Mouse (Mus musculus): ENCODE results near the gene Ppp1r15a. TPM values are rescaled to one million over a fixed set of nuclear protein-coding genes. Genes with fewer than 3 reads are reported as not detected.
"Not testable (repeated sequence)": the region's sequence is repeated elsewhere in the genome, so short reads cannot be mapped to it uniquely, and the experiment has no call there.

Gene Ppp1r15a
- polyA plus RNA-seq, 1 experiment from 2014 or later = 14.3 TPM

DNA sequence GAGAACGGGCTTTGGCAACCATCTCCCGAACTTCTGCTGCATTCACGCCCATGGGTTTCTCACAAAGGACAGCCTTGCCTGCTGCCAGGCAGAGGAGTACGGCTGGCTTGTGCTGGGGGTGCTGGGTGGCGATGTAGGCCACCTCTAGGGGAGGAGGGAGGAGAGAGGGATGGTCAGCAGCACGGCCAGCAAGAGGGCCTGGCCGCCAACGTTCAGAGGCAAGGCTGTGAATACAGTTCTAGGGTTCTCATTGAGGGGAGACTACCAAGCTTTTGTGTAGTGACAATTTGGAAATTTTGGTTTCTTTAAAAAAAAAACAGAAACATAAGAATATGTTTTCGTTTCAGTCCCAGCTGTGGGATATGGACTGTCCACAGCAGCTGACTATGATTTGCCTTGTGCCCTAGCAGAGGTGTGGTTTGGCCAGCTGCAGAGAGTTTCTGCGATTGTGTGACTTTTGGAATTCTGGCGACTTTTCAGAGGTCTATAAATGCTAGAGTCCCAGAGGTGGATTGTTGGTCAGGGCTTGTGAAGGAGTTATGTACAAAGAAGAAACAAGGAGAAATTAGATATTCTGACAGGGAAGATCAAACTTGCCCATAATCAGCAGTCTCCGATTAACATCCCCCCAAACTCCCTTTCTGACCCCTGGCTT lies 39.2 kb downstream of the Ppp1r15a start, which contains the start of gene Gm45808:
Gm45808 (minus strand) TSS at position 51 of the 655 bp plus-strand sequence.
- no peak for ATAC-seq (ENCODE audit: low FRiP score)
- H3K4me3 ChIP-seq = no peak within 1 kb of the TSS; the same call in 1 of the 2 replicates
- 80% methylated on average over 12 of the region's 12 CpGs for WGBS
- no peaks in the 10 kb centered on the region for H3K9me3 ChIP-seq
- no peak within 1 kb of the TSS for H3K9ac ChIP-seq
- 0 out of 2 replicates have a peak within 1 kb of the TSS, but pooled peaks have one; percentile 66 for H3K4me2 ChIP-seq
- H3K27me3 ChIP-seq = no peaks in the 10 kb centered on the region
- peaks cover 1% of the 10 kb centered on the region; the same call in 1 of the 2 replicates for H3K36me3 ChIP-seq
- H3K4me1 ChIP-seq (replicated peaks) = peaks cover 25% of the 10 kb centered on the region
- no peak within 1 kb of the TSS for H3K27ac ChIP-seq

DNA sequence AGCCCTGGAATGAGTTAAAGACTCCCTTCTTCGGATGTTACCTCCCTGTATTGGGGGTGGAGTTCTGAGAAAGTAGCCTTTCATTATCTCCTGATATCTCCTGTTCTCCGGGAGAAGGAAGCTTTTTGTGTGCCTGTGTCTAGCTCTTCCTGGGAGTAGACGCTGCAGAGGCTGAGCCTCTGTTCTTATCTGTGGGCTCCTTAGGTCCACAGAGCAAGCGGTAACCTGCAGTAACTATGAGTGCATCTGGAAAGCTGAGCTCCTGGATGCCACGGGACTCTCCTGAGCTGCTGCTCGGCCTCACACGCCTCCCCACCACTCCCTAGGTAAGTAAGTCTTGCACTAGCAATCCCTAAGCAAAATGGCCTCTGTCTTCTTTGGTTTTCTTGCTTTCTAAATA lies 39.9 kb downstream of the Ppp1r15a start:
- no peak overlapping the region for H3K4me2 ChIP-seq
- H3K36me3 ChIP-seq = no peaks in the 10 kb centered on the region
- H3K9me3 ChIP-seq = no peaks in the 10 kb centered on the region
- H3K27me3 ChIP-seq = no peaks in the 10 kb centered on the region
- no peak for ATAC-seq (ENCODE audit: low FRiP score)
- peaks cover 23% of the 10 kb centered on the region for H3K4me1 ChIP-seq (replicated peaks)
- no peak overlapping the region for H3K4me3 ChIP-seq
- H3K27ac ChIP-seq = no peak overlapping the region
- 83% methylated on average over 7 of the region's 7 CpGs for WGBS
- H3K9ac ChIP-seq = no peak overlapping the region

DNA sequence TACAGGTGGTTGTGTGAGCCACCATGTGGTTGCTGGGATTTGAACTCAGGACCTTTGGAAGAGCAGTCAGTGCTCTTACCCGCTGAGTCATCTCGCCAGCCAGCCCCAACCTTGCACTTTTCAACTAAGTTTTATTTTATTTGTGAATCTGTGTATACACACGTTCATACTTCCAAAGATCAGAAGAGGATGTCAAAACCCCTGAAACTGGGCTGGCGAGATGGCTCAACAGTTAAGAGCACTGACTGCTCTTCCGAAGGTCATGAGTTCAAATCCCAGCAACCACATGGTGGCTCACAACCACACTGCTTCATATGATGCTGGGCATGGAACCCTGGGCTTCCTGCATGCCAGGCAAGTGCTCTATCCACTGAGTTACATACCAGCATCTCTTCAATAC lies 41.1 kb downstream of the Ppp1r15a start:
- not testable (repeated sequence) for H3K4me2 ChIP-seq; H3K9me3 ChIP-seq; H3K27ac ChIP-seq; H3K36me3 ChIP-seq; ATAC-seq (ENCODE audit: low FRiP score); H3K9ac ChIP-seq; H3K27me3 ChIP-seq; H3K4me3 ChIP-seq
- WGBS = 96% methylated on average over 5 of the region's 5 CpGs
- peaks cover 17% of the 10 kb centered on the region for H3K4me1 ChIP-seq (replicated peaks)

DNA sequence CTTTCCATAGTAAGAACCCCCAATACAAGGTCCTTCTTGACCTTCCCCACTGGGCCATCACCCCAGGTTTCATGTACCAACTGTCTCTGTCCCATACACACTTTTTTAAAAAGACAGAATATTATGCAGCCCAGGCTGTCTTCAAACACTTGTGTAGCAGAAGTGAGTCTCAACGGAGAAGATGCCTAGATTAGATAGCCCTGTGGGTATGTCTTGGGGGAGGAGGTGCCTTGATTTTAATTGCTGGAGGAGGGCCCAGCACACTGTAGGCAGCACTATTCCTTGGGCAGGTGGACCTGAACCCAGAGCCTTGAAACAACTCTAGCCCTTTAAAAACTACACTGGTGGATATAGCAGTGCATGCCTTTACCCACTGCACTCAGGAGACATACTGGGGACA lies 43.9 kb downstream of the Ppp1r15a start:
- H3K9ac ChIP-seq = no peak overlapping the region
- no peaks in the 10 kb centered on the region for H3K4me1 ChIP-seq (replicated peaks)
- no peak overlapping the region for H3K4me2 ChIP-seq
- no peak overlapping the region for H3K27ac ChIP-seq
- H3K36me3 ChIP-seq = no peaks in the 10 kb centered on the region
- no peaks in the 10 kb centered on the region for H3K9me3 ChIP-seq
- 93% methylated on average over 1 of the region's 1 CpGs for WGBS
- H3K27me3 ChIP-seq = no peaks in the 10 kb centered on the region
- no peak for ATAC-seq (ENCODE audit: low FRiP score)
- no peak overlapping the region for H3K4me3 ChIP-seq

DNA sequence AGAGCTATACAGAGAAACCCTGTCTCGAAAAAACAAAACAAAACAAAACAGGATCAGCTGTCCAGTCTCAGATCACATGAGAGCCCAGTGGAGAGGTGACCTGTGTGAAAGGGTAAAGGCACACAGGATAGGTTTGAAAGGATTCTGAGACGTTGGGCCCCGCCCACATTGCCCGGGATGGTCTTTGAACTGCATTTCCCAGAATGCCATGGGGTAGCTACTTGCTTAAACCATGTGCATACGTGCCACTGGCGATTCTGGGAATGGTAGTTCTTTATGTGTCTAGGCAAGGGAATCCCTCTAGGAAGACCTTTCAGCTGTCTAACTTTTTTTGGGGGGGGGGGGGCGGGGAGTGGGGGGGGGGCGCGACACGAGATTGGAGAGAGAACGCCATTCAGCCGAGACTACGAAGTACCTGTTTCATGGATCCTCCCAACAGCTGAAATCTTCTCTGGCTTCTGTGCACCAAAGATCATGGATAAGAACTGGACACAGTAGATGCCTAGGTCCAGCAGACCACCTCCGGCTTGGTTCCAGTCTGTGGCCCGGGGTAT lies 44.6 kb downstream of the Ppp1r15a start, which contains the start of gene Tulp2:
Tulp2 (plus strand) TSS at position 504 of the 554 bp plus-strand sequence.
- Histone ChIP-seq H3K9ac (no peak within 1 kb of the TSS), H3K4me2 (no peak within 1 kb of the TSS), H3K9me3 (no peaks in the 10 kb centered on the region), H3K27me3 (no peaks in the 10 kb centered on the region), H3K4me3 (no peak within 1 kb of the TSS), H3K27ac (no peak within 1 kb of the TSS), H3K36me3 (no peaks in the 10 kb centered on the region), H3K4me1 (replicated peaks) (no peaks in the 10 kb centered on the region)
- WGBS = 48% methylated on average over 15 of the region's 15 CpGs
- peak; percentile 73 for ATAC-seq (ENCODE audit: low FRiP score)

DNA sequence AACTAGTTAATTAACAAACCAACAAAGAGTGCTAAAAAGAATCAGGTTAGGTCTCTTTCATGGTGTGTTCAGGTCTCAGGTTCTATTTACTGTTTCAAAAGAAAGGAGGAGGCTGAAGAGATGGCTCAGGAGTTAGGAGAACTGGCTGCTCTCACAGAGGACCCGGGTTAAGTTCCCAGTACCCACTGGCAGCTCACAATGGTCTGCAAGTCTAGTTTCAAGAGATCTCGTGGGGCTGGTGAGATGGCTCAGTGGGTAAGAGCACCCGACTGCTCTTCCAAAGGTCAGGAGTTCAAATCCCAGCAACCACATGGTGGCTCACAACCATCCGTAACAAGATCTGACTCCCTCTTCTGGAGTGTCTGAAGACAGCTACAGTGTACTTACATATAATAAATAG lies 45.8 kb downstream of the Ppp1r15a start:
- not testable (repeated sequence) for H3K27me3 ChIP-seq; ATAC-seq (ENCODE audit: low FRiP score); H3K36me3 ChIP-seq; H3K4me2 ChIP-seq; H3K27ac ChIP-seq; H3K4me3 ChIP-seq; H3K9me3 ChIP-seq; H3K4me1 ChIP-seq (replicated peaks); H3K9ac ChIP-seq
- WGBS = 80% methylated on average over 4 of the region's 4 CpGs

DNA sequence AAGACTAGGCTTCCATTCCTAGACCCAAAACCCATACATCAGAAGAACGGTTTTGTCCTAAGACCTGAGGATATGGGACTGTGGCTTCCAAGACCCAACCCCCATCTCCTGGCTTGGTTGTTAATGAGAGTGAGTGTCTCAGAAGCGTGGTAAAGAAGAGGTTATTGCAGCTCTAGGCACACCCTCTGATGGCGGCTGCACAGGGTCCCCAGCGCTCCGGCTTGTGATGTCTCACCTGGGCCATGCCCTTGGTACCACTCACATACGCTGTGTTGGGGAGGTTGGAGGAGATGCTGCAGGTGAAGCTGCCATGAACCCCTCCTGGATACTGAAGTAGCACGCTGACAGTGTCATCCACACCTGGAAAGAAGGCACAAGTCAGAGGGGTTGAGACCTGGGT lies 47.3 kb downstream of the Ppp1r15a start:
- no peak overlapping the region for H3K4me3 ChIP-seq
- H3K36me3 ChIP-seq = no peaks in the 10 kb centered on the region
- H3K9me3 ChIP-seq = no peaks in the 10 kb centered on the region
- H3K4me2 ChIP-seq = no peak overlapping the region
- H3K27me3 ChIP-seq = no peaks in the 10 kb centered on the region
- 98% methylated on average over 7 of the region's 7 CpGs for WGBS
- no peak overlapping the region for H3K27ac ChIP-seq
- H3K9ac ChIP-seq = no peak overlapping the region
- no peak for ATAC-seq (ENCODE audit: low FRiP score)
- H3K4me1 ChIP-seq (replicated peaks) = no peaks in the 10 kb centered on the region

DNA sequence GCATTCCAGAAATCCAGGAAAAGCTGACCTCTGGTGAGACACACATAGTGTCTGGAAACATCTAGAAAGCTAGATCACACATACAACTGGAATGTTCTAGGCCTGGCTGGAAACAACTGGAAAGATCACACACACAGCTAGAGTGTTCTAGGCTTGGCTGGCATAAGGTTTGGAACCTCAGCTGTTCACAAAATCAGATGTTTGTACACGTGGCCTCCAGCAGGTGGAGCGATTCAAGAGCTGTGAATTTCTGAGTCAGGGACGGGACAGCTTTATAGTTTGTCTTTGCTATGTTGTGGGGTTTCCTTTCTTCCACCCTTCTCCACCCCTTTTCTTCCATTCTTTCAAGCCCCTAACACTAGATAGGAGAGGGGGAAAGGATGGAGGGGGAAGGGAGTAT lies 49.1 kb downstream of the Ppp1r15a start:
- Histone ChIP-seq H3K27ac (no peak overlapping the region), H3K4me1 (replicated peaks) (no peaks in the 10 kb centered on the region), H3K9me3 (no peaks in the 10 kb centered on the region), H3K36me3 (no peaks in the 10 kb centered on the region), H3K9ac (no peak overlapping the region), H3K4me2 (no peak overlapping the region), H3K27me3 (no peaks in the 10 kb centered on the region), H3K4me3 (no peak overlapping the region)
- ATAC-seq (ENCODE audit: low FRiP score) = no peak
- 14% methylated on average over 3 of the region's 3 CpGs for WGBS

DNA sequence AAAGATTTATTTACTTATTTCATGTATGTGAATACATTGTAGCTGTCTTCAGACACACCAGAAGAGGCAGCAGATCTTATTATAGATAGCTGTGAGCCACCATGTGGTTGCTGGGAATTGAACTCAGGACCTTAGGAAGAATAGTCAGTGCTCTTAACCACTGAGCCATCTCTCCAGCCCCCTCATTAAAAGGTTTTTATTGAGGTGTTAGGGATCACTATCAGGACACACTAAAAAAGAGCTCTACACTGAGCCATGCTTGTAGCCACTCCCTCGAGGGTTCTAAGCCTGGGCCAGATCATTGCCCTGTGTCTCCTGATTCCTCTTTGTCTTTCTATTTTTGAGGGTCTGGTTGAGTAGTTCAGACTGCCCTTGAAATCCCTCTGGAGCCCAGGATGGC lies 49.6 kb downstream of the Ppp1r15a start:
- Histone ChIP-seq H3K4me3 (no peak overlapping the region), H3K4me1 (replicated peaks) (no peaks in the 10 kb centered on the region), H3K9ac (no peak overlapping the region), H3K27ac (no peak overlapping the region), H3K9me3 (no peaks in the 10 kb centered on the region), H3K4me2 (no peak overlapping the region), H3K36me3 (no peaks in the 10 kb centered on the region), H3K27me3 (no peaks in the 10 kb centered on the region)
- no peak for ATAC-seq (ENCODE audit: low FRiP score)
- WGBS = 64% methylated on average over 1 of the region's 1 CpGs

DNA sequence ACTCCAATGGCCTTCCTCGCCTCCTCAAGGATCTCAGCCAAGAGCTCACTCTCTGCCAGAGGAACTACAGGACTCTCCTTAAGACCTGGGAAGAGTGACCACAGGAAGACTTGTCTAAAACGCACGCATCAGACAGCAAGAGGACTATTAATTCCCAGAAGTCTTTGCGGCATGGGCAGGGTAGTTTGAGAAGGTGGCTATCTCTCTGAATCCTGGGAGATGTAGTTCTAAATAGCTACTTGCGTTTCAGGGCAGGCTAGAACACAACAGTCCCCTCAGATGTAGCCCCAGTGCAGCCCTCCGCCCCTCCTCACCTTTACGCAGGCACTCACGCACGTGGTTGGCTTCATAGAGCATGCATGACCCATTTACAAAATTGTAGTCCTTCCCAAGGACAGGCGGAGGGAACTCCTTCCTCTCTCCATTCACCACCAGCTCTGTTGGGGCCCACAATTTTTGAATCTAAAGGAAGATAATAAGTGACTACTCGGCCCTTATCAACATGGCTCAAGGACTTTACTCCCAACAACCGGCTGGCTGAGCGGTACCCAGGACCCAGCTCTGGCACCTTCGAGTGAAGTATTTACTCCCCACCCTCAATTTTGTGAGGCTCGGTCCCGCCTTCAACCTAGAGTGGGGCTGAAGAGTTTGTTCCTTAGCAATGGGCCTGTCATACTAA lies 50.6 kb downstream of the Ppp1r15a start:
- no peaks in the 10 kb centered on the region for H3K27me3 ChIP-seq
- H3K27ac ChIP-seq = no peak overlapping the region
- no peaks in the 10 kb centered on the region for H3K4me1 ChIP-seq (replicated peaks)
- ATAC-seq (ENCODE audit: low FRiP score) = no peak
- WGBS = 73% methylated on average over 16 of the region's 16 CpGs
- H3K4me3 ChIP-seq = no peak overlapping the region
- no peaks in the 10 kb centered on the region for H3K36me3 ChIP-seq
- H3K9ac ChIP-seq = peak overlapping the region; percentile 19; the same call in 1 of the 2 replicates
- H3K9me3 ChIP-seq = no peaks in the 10 kb centered on the region
- 0 out of 2 replicates have a peak overlapping the region, but pooled peaks have one; percentile 21 for H3K4me2 ChIP-seq

Measured in hindbrain, embryonic 13.5 days (tissue).